Comparison of ENCODE assay signal across 16 mouse cellular contexts in the genomic region with DNA sequence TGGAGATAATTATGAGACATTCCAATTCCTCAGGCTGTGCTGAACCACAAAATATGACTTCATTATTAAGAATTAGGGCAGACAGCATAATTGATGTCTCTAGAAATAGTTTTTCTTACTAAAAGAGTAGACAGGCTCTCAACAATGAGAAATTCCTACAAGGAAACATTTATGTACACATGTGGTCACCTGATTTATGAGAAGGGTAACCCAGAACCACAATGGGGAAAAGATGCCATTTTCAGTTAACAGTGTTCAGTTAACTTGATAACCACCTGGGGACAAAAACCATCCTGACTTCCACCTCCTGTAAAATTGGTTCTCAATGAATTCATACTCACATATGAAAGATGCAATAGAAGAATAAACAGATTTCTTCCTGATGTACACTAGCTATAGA.
"Had no signal": no experiment of that assay in that cellular context is flagged by ENCODE, and none has a peak within 500 bp of the region (broad histone marks: within the 10 kb centered on the region; RNA-seq: fewer than 3 reads in every experiment).

No protein-coding gene starts in this region.

- H3K27ac ChIP-seq: neural tube, embryonic 13.5 days; neural tube, embryonic 15.5 days; stomach, embryonic 15.5 days; stomach, postnatal 0 days had no signal

- H3K4me1 ChIP-seq: neural tube, embryonic 13.5 days; neural tube, embryonic 15.5 days; stomach, embryonic 15.5 days had no signal

- H3K4me3 ChIP-seq: neural tube, embryonic 13.5 days; neural tube, embryonic 15.5 days; stomach, embryonic 15.5 days had no signal

- DNase-seq: retina, postnatal 1 day; right cerebral cortex, adult 18-20 months; right cerebral cortex, postnatal 14 days; right cerebral cortex, postnatal 25 days; right cerebral cortex, postnatal 4 days; spleen, adult 18-20 months; thymus, adult 18-20 months; thymus, adult 2 months; thymus, postnatal 14 days; thymus, postnatal 25 days; thymus, postnatal 36 days; thymus, postnatal 4 days had no signal
